Mouse (Mus musculus): ENCODE data around the gene Neurl4. TPM values are rescaled to one million over a fixed set of nuclear protein-coding genes. Genes with fewer than 3 reads are reported as not detected.

Gene Neurl4
- polyA plus RNA-seq, 1 experiment from 2014 or later, result 13.8 TPM

DNA sequence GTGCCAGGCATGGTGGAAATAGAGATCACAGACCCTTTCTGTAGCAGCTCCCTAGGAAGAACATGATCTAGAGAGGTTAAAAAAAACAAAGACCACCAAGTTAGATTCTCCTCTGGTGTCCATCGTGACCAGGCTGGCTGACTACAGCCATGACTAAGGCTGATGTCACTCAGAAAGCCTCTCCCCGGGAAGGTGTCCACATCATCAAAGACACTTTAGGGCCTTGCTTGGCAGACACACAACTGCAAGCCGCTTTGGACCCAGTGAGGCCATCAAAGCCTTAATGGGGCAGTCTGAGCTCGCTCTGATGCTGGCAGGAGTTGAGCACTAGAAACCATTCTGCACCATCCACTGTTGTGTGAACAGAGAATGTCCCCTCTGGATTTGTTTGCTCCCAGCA is 28.4 kb upstream of the Neurl4 start:
- 85% methylated on average over 4 of the region's 4 CpGs for WGBS
- H3K36me3 ChIP-seq, result no peaks in the 10 kb centered on the region

DNA sequence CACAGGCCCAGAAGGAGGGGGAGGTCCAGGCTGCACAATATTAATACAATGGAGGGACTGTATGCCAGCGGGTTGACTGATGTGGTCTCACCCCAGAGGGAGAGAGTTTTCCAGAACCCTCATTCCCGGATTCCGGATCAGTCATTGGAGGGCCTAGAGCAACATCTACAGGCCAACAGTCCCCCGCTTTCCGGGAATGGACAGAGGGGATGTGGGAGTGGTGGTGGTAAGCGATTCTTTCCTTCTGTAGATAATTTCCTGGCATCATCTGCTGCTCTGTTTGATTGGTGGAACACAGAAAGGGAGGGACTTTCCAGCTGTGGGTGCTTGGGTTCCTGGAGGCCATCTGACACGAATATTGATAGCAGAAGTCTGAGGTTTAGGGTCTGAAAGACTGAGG is 24.7 kb upstream of the Neurl4 start:
- Histone ChIP-seq H3K36me3 (no peaks in the 10 kb centered on the region), H3K9ac (no peak overlapping the region), H3K27ac (replicated peaks) (no peak overlapping the region), H3K27me3 (peaks cover 8% of the 10 kb centered on the region; the same call in 1 of the 2 replicates), H3K9me3 (no peaks in the 10 kb centered on the region), H3K4me1 (replicated peaks) (peaks cover 34% of the 10 kb centered on the region), H3K4me2 (no peak overlapping the region), H3K4me3 (no peak overlapping the region)
- ATAC-seq (ENCODE audit: low read depth), result no peak
- WGBS, result 74% methylated on average over 7 of the region's 7 CpGs

More for the DNA sequence above, 28.4 kb upstream of the Neurl4 start:
- Histone ChIP-seq H3K4me1 (replicated peaks) (0 out of 2 replicates have a peak, but pooled peaks cover 6% of the 10 kb centered on the region), H3K9me3 (no peaks in the 10 kb centered on the region), H3K27me3 (no peaks in the 10 kb centered on the region), H3K27ac (replicated peaks) (no peak overlapping the region), H3K4me3 (no peak overlapping the region), H3K4me2 (no peak overlapping the region), H3K9ac (no peak overlapping the region)
- ATAC-seq (ENCODE audit: low read depth), result no peak

DNA sequence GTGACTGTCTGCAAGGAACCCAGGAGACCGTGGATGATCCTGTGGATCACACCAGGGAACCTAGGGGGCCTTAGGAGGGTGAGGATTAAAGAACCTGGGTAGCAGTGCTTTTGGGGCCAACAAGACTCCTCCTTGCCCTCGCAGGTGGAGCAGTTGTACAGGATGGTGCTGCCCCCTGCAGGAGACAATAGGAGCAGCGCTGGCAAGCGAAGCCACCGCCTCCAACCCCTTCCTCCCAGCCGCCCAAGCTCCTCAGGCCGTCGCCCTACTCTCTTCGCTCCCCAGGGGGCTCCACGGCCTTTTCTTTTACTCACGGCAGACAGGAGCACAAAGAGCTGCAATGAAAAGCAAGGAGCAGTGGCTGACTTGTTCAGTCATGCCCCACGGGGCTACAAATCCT is 24.0 kb upstream of the Neurl4 start:
- Histone ChIP-seq H3K4me2 (peak overlapping the region; percentile 39), H3K27me3 (peaks cover 11% of the 10 kb centered on the region), H3K36me3 (no peaks in the 10 kb centered on the region), H3K27ac (replicated peaks) (no peak overlapping the region), H3K4me1 (replicated peaks) (peaks cover 40% of the 10 kb centered on the region), H3K4me3 (peak overlapping the region; percentile 15; the same call in 1 of the 2 replicates), H3K9me3 (no peaks in the 10 kb centered on the region), H3K9ac (0 out of 2 replicates have a peak overlapping the region, but pooled peaks have one; percentile 4)
- peak; percentile 5; the same call in 1 of the 2 replicates for ATAC-seq (ENCODE audit: low read depth)
- 2% methylated on average over 12 of the region's 12 CpGs for WGBS

GRCm38 (mm10) chr11:69877878-69878277 is 23.0 kb upstream of the Neurl4 start, which contains the start of gene Tmem95:
Gene Tmem95 (minus strand): TSS chr11:69878018.
- Histone ChIP-seq H3K27me3 (peaks cover 15% of the 10 kb centered on the region), H3K4me3 (peak within 1 kb of the TSS; percentile 15; the same call in 1 of the 2 replicates), H3K27ac (replicated peaks) (no peak within 1 kb of the TSS), H3K36me3 (no peaks in the 10 kb centered on the region), H3K4me2 (peak within 1 kb of the TSS; percentile 39), H3K9ac (peak within 1 kb of the TSS; percentile 4; the same call in 1 of the 2 replicates), H3K4me1 (replicated peaks) (peaks cover 41% of the 10 kb centered on the region), H3K9me3 (no peaks in the 10 kb centered on the region)
- no peak for ATAC-seq (ENCODE audit: low read depth)
- WGBS, result 93% methylated on average over 11 of the region's 11 CpGs

- Histone ChIP-seq H3K36me3 (no peaks in the 10 kb centered on the region), H3K4me2 (no peak overlapping the region), H3K9ac (no peak overlapping the region; the same call in 1 of the 2 replicates), H3K27ac (replicated peaks) (no peak overlapping the region), H3K27me3 (peaks cover 15% of the 10 kb centered on the region), H3K4me1 (replicated peaks) (peaks cover 41% of the 10 kb centered on the region), H3K9me3 (no peaks in the 10 kb centered on the region), H3K4me3 (no peak overlapping the region)
- WGBS, result 81% methylated on average over 3 of the region's 3 CpGs
- ATAC-seq (ENCODE audit: low read depth), result no peak
Observed at GRCm38 (mm10) chr11:69878399-69878798, 22.5 kb upstream of the Neurl4 start.

- Histone ChIP-seq H3K4me2 (peak overlapping the region; percentile 74), H3K27me3 (peaks cover 15% of the 10 kb centered on the region), H3K4me1 (replicated peaks) (peaks cover 41% of the 10 kb centered on the region), H3K27ac (replicated peaks) (no peak overlapping the region), H3K36me3 (no peaks in the 10 kb centered on the region), H3K4me3 (no peak overlapping the region), H3K9ac (no peak overlapping the region), H3K9me3 (no peaks in the 10 kb centered on the region)
- no peak for ATAC-seq (ENCODE audit: low read depth)
- 89% methylated on average over 6 of the region's 6 CpGs for WGBS
Observed at GRCm38 (mm10) chr11:69878952-69879351, 21.9 kb upstream of the Neurl4 start.

DNA sequence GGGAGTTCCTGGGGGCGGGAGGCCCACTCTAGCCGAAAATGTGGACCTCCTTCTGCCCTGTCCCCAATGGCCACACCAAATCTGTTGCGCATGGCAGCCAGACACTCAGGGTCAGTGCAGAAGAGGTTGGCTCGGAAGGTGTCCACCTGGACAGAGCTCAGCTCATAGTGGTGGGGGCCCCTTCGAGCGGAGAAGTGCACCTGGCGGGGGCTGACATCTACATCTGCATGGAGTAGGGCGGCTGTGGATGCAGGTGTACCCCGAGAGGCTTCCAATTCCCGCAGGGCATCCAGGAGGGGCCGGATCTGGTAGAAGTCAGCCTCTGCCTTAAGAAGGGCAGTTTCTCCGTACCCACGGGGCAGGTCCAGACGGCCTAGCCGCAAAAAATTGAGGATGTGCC is 21.2 kb upstream of the Neurl4 start:
- Histone ChIP-seq H3K4me2 (peak overlapping the region; percentile 74), H3K27ac (replicated peaks) (no peak overlapping the region), H3K4me1 (replicated peaks) (peaks cover 41% of the 10 kb centered on the region), H3K9me3 (no peaks in the 10 kb centered on the region), H3K36me3 (no peaks in the 10 kb centered on the region), H3K9ac (peak overlapping the region; percentile 65; the same call in 1 of the 2 replicates), H3K27me3 (peaks cover 15% of the 10 kb centered on the region), H3K4me3 (peak overlapping the region; percentile 42)
- ATAC-seq (ENCODE audit: low read depth), result no peak
- WGBS, result 55% methylated on average over 15 of the region's 15 CpGs

DNA sequence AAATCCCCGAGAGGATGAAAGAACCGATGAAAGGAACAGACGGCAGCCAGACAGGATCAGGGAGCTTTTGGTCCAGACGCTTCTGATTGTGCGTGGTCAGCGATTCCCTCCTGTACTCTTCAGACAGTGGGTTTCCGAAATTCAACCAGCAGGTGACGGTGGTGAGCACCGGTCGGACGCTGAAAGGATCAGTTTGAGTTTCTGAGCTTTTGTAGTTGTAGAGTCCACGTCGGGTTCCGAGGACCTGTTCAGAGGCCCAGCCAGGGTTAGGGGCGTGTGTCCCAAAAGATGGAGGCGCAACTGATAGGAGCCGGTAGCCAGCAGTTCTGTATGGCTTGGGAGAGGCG is 20.4 kb upstream of the Neurl4 start:
- Histone ChIP-seq H3K36me3 (no peaks in the 10 kb centered on the region), H3K4me3 (peak overlapping the region; percentile 42), H3K9ac (peak overlapping the region; percentile 65), H3K9me3 (no peaks in the 10 kb centered on the region), H3K27me3 (peaks cover 15% of the 10 kb centered on the region), H3K4me2 (peak overlapping the region; percentile 74), H3K4me1 (replicated peaks) (peaks cover 41% of the 10 kb centered on the region), H3K27ac (replicated peaks) (peak overlapping the region; percentile 72; the same call in 1 of the 2 replicates)
- peak; percentile 17 for ATAC-seq (ENCODE audit: low read depth)
- WGBS, result under 1% methylated on average over 18 of the region's 18 CpGs

DNA sequence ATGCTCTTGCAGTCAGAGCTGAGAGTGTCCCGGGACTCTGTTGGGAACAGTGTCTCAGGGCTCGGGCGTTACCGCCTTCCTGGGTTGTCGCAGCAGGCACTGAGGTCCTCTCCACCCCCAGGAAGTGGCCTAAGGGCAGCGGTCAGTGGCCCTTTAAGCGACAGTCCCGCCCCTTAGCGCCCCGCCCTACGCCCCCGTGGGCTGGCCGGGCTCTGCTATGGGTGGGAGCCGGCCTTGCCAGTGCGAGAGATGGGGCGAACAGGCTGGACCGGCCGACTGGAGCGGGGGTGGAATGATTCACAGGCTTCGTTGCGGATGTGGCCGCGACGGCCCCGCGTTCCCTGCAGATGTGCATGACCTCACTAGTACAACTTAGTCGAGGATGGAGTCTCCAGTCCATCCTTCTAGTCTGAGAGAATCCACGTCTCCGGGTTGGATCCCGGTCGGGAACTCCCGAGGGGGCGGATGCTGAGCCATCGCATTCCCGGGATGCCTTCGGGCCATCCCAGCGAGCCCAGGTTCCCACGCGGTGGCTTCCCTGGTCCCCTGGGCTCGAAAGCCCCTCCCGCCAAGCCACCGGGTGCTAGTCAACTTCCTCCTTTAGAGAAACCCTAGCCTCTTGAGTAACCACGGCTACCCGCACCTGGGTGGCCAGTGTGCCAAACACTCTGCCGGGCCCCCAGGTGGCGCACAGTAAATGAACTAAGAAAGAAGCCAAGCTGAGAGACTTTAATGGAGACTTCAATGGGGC is 19.8 kb upstream of the Neurl4 start, which contains the start of gene Kctd11:
Gene Kctd11 (minus strand): TSS at position 554 of the 751 bp plus-strand sequence.
- WGBS, result under 1% methylated on average over 46 of the region's 46 CpGs
- Histone ChIP-seq H3K9me3 (no peaks in the 10 kb centered on the region), H3K4me1 (replicated peaks) (peaks cover 41% of the 10 kb centered on the region)

GRCm38 (mm10) chr11:69881787-69882670 is 18.8 kb upstream of the Neurl4 start:
- Histone ChIP-seq H3K4me3 (peak overlapping the region; percentile 42), H3K9ac (peak overlapping the region; percentile 65), H3K4me2 (peak overlapping the region; percentile 74), H3K27me3 (peaks cover 15% of the 10 kb centered on the region), H3K36me3 (no peaks in the 10 kb centered on the region), H3K27ac (replicated peaks) (peak overlapping the region; percentile 72; the same call in 1 of the 2 replicates), H3K9me3 (no peaks in the 10 kb centered on the region), H3K4me1 (replicated peaks) (peaks cover 40% of the 10 kb centered on the region)
- no peak for ATAC-seq (ENCODE audit: low read depth)
- 63% methylated on average over 21 of the region's 21 CpGs for WGBS

More for the DNA sequence above, 19.8 kb upstream of the Neurl4 start, which contains the start of gene Kctd11:
- H3K27me3 ChIP-seq, result peaks cover 15% of the 10 kb centered on the region
- H3K27ac ChIP-seq (replicated peaks), result peak within 1 kb of the TSS; percentile 72
- peak within 1 kb of the TSS; percentile 65 for H3K9ac ChIP-seq
- peak within 1 kb of the TSS; percentile 74 for H3K4me2 ChIP-seq
- peak; percentile 76 for ATAC-seq (ENCODE audit: low read depth)
- H3K4me3 ChIP-seq, result peak within 1 kb of the TSS; percentile 42
- no peaks in the 10 kb centered on the region for H3K36me3 ChIP-seq

DNA sequence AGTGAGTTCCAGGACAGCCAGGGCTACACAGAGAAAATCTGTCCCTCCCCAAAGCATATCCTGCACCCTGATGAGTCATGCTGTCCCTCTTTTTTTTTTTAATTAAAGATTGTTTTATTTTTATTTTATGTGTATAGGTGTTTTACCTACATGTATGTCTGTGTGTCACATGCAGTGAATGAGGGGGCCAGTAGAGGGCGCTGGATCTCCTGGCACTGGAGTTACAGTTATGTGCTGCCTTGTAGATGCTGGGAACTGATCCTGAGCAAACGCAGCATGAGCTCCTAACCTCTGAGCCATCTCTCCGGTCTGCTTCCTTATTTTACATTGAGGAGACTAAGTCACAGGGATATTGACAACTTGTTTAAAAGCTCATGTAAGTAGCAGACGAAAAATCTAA is 17.8 kb upstream of the Neurl4 start:
- ATAC-seq (ENCODE audit: low read depth), result no peak
- 65% methylated on average over 4 of the region's 4 CpGs for WGBS
- Histone ChIP-seq H3K4me1 (replicated peaks) (peaks cover 32% of the 10 kb centered on the region), H3K9me3 (no peaks in the 10 kb centered on the region), H3K27ac (replicated peaks) (no peak overlapping the region), H3K4me3 (no peak overlapping the region), H3K9ac (no peak overlapping the region), H3K4me2 (no peak overlapping the region), H3K36me3 (no peaks in the 10 kb centered on the region), H3K27me3 (peaks cover 15% of the 10 kb centered on the region)

Measured in neural tube, embryonic 13.5 days (tissue).